Mouse (Mus musculus): ENCODE measurements around the gene Olfml1. TPM values are rescaled to one million over a fixed set of nuclear protein-coding genes. Genes with fewer than 3 reads are reported as not detected.

Olfml1 gene
- polyA plus RNA-seq, 1 experiment from 2014 or later = 4.3 TPM

GRCm38 (mm10) chr7:107625781-107626180, 58.5 kb downstream of the Olfml1 start:
- H3K9me3 ChIP-seq = no peaks in the 10 kb centered on the region
- ATAC-seq (ENCODE audit: low FRiP score) = no peak
- H3K4me2 ChIP-seq = no peak overlapping the region
- H3K36me3 ChIP-seq = no peaks in the 10 kb centered on the region
- H3K27ac ChIP-seq = no peak overlapping the region
- no peak overlapping the region for H3K4me3 ChIP-seq
- no peaks in the 10 kb centered on the region for H3K4me1 ChIP-seq (replicated peaks)
- no peak overlapping the region for H3K9ac ChIP-seq
- 89% methylated on average over 6 of the region's 6 CpGs for WGBS
- no peaks in the 10 kb centered on the region for H3K27me3 ChIP-seq

- ATAC-seq (ENCODE audit: low FRiP score) = no peak
- Histone ChIP-seq H3K27me3 (no peaks in the 10 kb centered on the region), H3K27ac (no peak overlapping the region), H3K36me3 (no peaks in the 10 kb centered on the region), H3K9ac (no peak overlapping the region), H3K9me3 (no peaks in the 10 kb centered on the region), H3K4me2 (no peak overlapping the region), H3K4me3 (no peak overlapping the region), H3K4me1 (replicated peaks) (no peaks in the 10 kb centered on the region)
Observed at GRCm38 (mm10) chr7:107628383-107628782, 61.1 kb downstream of the Olfml1 start.

GRCm38 (mm10) chr7:107633201-107633600, 66.0 kb downstream of the Olfml1 start:
- Histone ChIP-seq H3K9ac (no peak overlapping the region), H3K4me2 (no peak overlapping the region), H3K27me3 (no peaks in the 10 kb centered on the region), H3K36me3 (no peaks in the 10 kb centered on the region), H3K9me3 (no peaks in the 10 kb centered on the region), H3K27ac (no peak overlapping the region), H3K4me3 (no peak overlapping the region), H3K4me1 (replicated peaks) (no peaks in the 10 kb centered on the region)
- ATAC-seq (ENCODE audit: low FRiP score) = no peak
- 89% methylated on average over 4 of the region's 4 CpGs for WGBS

GRCm38 (mm10) chr7:107637398-107637797, 70.2 kb downstream of the Olfml1 start:
- Histone ChIP-seq H3K27ac (no peak overlapping the region), H3K4me2 (no peak overlapping the region), H3K36me3 (no peaks in the 10 kb centered on the region), H3K4me3 (no peak overlapping the region), H3K9ac (no peak overlapping the region), H3K27me3 (no peaks in the 10 kb centered on the region), H3K9me3 (no peaks in the 10 kb centered on the region), H3K4me1 (replicated peaks) (no peaks in the 10 kb centered on the region)
- whole genome bisulfite sequencing = 84% methylated on average over 7 of the region's 7 CpGs
- ATAC-seq (ENCODE audit: low FRiP score) = 0 out of 2 replicates have a peak, but pooled peaks have one; percentile 52

GRCm38 (mm10) chr7:107638026-107638425, 70.8 kb downstream of the Olfml1 start:
- H3K9me3 ChIP-seq = no peaks in the 10 kb centered on the region
- no peaks in the 10 kb centered on the region for H3K27me3 ChIP-seq
- no peaks in the 10 kb centered on the region for H3K4me1 ChIP-seq (replicated peaks)
- 90% methylated on average over 5 of the region's 5 CpGs for WGBS
- no peak overlapping the region for H3K9ac ChIP-seq
- no peak overlapping the region for H3K4me3 ChIP-seq
- H3K27ac ChIP-seq = no peak overlapping the region
- no peak for ATAC-seq (ENCODE audit: low FRiP score)
- no peaks in the 10 kb centered on the region for H3K36me3 ChIP-seq
- no peak overlapping the region for H3K4me2 ChIP-seq

Other genes starting within 250 kb of the Olfml1 start
- gene Syt9, start 196.7 kb upstream of the Olfml1 start, polyA plus RNA-seq (2015; fragmentation: Nextera tagmentation; extraction: Ambion mirVana) = 6.1 TPM in 2 replicates
- gene Ppfibp2, start 27.8 kb downstream of the Olfml1 start, polyA plus RNA-seq (2015; fragmentation: Nextera tagmentation; extraction: Ambion mirVana) = 2.1 and 2.4 TPM in 2 replicates
- gene 5330417H12Rik, start 57.7 kb downstream of the Olfml1 start, polyA plus RNA-seq (2015; fragmentation: Nextera tagmentation; extraction: Ambion mirVana) = not detected in 2 replicates
- gene Cyb5r2, start 190.6 kb downstream of the Olfml1 start, polyA plus RNA-seq (2015; fragmentation: Nextera tagmentation; extraction: Ambion mirVana) = 0.14 TPM in 1 of 2 replicates, not detected in the other
- not detected in 2 replicates for gene Ovch2, start 233.8 kb downstream of the Olfml1 start, polyA plus RNA-seq (2015; fragmentation: Nextera tagmentation; extraction: Ambion mirVana)
- gene Olfr467, start 244.8 kb downstream of the Olfml1 start, polyA plus RNA-seq (2015; fragmentation: Nextera tagmentation; extraction: Ambion mirVana) = not detected in 2 replicates

Data from hindbrain, embryonic 13.5 days (tissue).